8 mouse cellular contexts compared by ENCODE assay signal in the genomic region with DNA sequence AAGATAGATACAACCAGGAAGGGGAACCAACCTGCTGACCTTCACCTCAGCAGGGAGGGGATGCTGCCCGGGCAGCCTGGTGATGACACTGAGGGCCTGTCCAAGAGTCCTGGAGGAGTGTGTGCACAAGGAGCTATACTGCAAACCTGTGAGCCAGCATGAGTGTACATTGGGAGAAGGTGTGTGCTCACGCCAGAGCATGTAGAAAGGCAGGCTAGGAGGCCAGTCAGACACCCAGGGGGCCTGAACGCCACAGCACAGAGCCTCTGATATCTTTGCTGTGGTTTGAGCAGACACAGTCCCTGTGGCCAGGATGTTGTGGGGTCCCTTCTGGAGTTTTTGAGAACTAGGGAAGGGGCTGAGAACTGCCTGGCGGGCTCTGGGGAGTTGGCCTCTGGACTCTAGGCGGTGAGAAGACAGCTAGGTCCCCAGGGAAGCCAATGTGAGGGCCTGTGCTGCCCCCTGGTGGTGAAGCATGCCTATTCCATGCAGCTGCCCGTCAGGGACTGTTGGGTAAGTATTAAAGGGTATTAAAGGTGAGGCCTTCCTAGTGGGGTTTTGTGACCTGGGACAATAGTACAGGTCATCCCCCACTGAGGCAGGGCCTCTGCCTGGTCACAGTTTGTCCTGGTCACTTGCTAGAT. TPM values are rescaled to one million over a fixed set of nuclear protein-coding genes. Genes with fewer than 3 reads are reported as not detected.
DNase-seq lines count a peak whose midpoint lies in the region; ATAC-seq and TF ChIP-seq lines count a peak whose summit lies in the region.

No protein-coding gene starts in this region.

- peak; percentile 81 for DNase-seq in ES-CJ7 (ENCODE audit: low read depth, low spot score)
- DNase-seq in cerebellum, adult 11-12 months = peak; percentile 56
- peak; percentile 57 for DNase-seq in heart, postnatal 25 days (ENCODE audit: low spot score)
- peak; percentile 67 to 94 for DNase-seq in layer of hippocampus, adult 2 months (ENCODE audit: low spot score in 2 of 2)
- DNase-seq in lung, embryonic 14.5 days = peak; percentile 93
- DNase-seq in ovary, adult 18-20 months (ENCODE audit: low spot score) = peak; percentile 69
- peak; percentile 66 for DNase-seq in thymus, adult 2 months

- 31% methylated on average over 6 of the region's 6 CpGs for WGBS in forebrain, embryonic 16.5 days
- 30% methylated on average over 6 of the region's 6 CpGs for WGBS in lung, embryonic 14.5 days
- WGBS in thymus, adult 2 months = 40% methylated on average over 6 of the region's 6 CpGs

- no peaks in the 10 kb centered on the region for H3K4me1 ChIP-seq in forebrain, embryonic 16.5 days (replicated peaks; ENCODE audit: control insufficient read depth, insufficient read depth, low read length)
- H3K4me1 ChIP-seq in lung, embryonic 14.5 days (ENCODE audit: insufficient read depth) = peaks cover 6% of the 10 kb centered on the region; the same call in 1 of the 2 replicates
- H3K4me1 ChIP-seq in thymus, adult 2 months (replicated peaks; ENCODE audit: control insufficient read depth, insufficient read depth, low read length) = no peaks in the 10 kb centered on the region

- no peak overlapping the region for H3K4me3 ChIP-seq in forebrain, embryonic 16.5 days (replicated peaks; ENCODE audit: low read length)
- H3K4me3 ChIP-seq in layer of hippocampus, adult 2 months = no peak overlapping the region
- no peak overlapping the region for H3K4me3 ChIP-seq in lung, embryonic 14.5 days (ENCODE audit: low read depth, low read length)
- H3K4me3 ChIP-seq in thymus, adult 2 months (ENCODE audit: control insufficient read depth, insufficient read depth, low read length) = no peak overlapping the region

- no peaks in the 10 kb centered on the region for H3K36me3 ChIP-seq in forebrain, embryonic 16.5 days (ENCODE audit: control insufficient read depth, insufficient read depth)
- no peaks in the 10 kb centered on the region for H3K36me3 ChIP-seq in lung, embryonic 14.5 days (ENCODE audit: insufficient read depth)
- no peaks in the 10 kb centered on the region for H3K36me3 ChIP-seq in thymus, adult 2 months (ENCODE audit: control insufficient read depth, insufficient read depth, low read length)

- H3K9ac ChIP-seq in forebrain, embryonic 16.5 days (replicated peaks; ENCODE audit: low read depth, low read length) = no peak overlapping the region
- no peak overlapping the region; the same call in 1 of the 2 replicates for H3K9ac ChIP-seq in lung, embryonic 14.5 days

- no peaks in the 10 kb centered on the region for H3K27me3 ChIP-seq in forebrain, embryonic 16.5 days (replicated peaks; ENCODE audit: control insufficient read depth, insufficient read depth, low read length)
- H3K27me3 ChIP-seq in lung, embryonic 14.5 days (ENCODE audit: insufficient read depth, low read length) = no peaks in the 10 kb centered on the region
- H3K27me3 ChIP-seq in thymus, adult 2 months (ENCODE audit: control insufficient read depth, insufficient read depth, low read length) = no peaks in the 10 kb centered on the region

- intact Hi-C loops in heart, postnatal 25 days (cut with DNase I) = loop anchor here (1.0 to 10.0 kb wide), 3 partner anchors 191 to 561 kb away; no protein-coding TSS in a partner anchor

- no peak for TF ChIP-seq POLR2A in thymus, adult 2 months (IDR thresholded peaks at IDR 0.05; ENCODE audit: control insufficient read depth, extremely low read depth, insufficient read depth, low read length, poor library complexity)

- TF ChIP-seq CTCF in layer of hippocampus, adult 2 months (conservative IDR thresholded peaks at IDR 0.05) = peak; percentile 97
- TF ChIP-seq CTCF in lung, embryonic 14.5 days (IDR thresholded peaks at IDR 0.05; ENCODE audit: low read depth) = peak; percentile 99
- TF ChIP-seq CTCF in thymus, adult 2 months (IDR thresholded peaks at IDR 0.05; ENCODE audit: borderline replicate concordance, control insufficient read depth, extremely low read depth, insufficient read depth, low read length, poor library complexity) = peak; percentile 78

- peak; percentile 82 for ATAC-seq in forebrain, embryonic 16.5 days
- peak; percentile 86 for ATAC-seq in lung, embryonic 14.5 days (ENCODE audit: insufficient read depth)

- no peaks in the 10 kb centered on the region for H3K9me3 ChIP-seq in forebrain, embryonic 16.5 days (ENCODE audit: control insufficient read depth, low read length)
- no peaks in the 10 kb centered on the region for H3K9me3 ChIP-seq in lung, embryonic 14.5 days (ENCODE audit: low read depth, low read length)

- H3K4me2 ChIP-seq in forebrain, embryonic 16.5 days (ENCODE audit: low read length) = no peak overlapping the region
- no peak overlapping the region for H3K4me2 ChIP-seq in lung, embryonic 14.5 days

- H3K27ac ChIP-seq in forebrain, embryonic 16.5 days (ENCODE audit: low read length) = no peak overlapping the region
- no peak overlapping the region for H3K27ac ChIP-seq in layer of hippocampus, adult 2 months
- no peak overlapping the region; the same call in 1 of the 2 replicates for H3K27ac ChIP-seq in lung, embryonic 14.5 days (ENCODE audit: low read depth)
- H3K27ac ChIP-seq in thymus, adult 2 months (ENCODE audit: control insufficient read depth, insufficient read depth, low read length) = no peak overlapping the region

RNA-seq across cellular contexts. Expression of a gene that starts 24.2 kb away (rescaled TPM):
- 8.0 and 9.4 TPM in 2 replicates for polyA plus RNA-seq in forebrain, embryonic 16.5 days (2015; fragmentation: Nextera tagmentation; extraction: Ambion mirVana)
- 10 to 100 TPM; 11.8 to 13.7 TPM for total RNA-seq in heart, postnatal 25 days (2021)
- total RNA-seq in layer of hippocampus, adult 2 months (2021) = 1 to 10 TPM; 2.7 to 3.5 TPM
- 64.8 and 71.5 TPM in 2 replicates for polyA plus RNA-seq in lung, embryonic 14.5 days (2014; fragmentation: Nextera tagmentation; extraction: Ambion mirVana)
- polyA plus RNA-seq in thymus, adult 2 months (2012; rRNA removed) = 2.8 and 3.7 TPM in 2 replicates
